Mouse (Mus musculus) activated CD4-positive, CD25-positive, alpha-beta regulatory T cell, adult 4 months (primary cell): ENCODE data around the gene Bhlhe23. TPM values are rescaled to one million over a fixed set of nuclear protein-coding genes. Genes with fewer than 3 reads are reported as not detected.

Source experiments
- ATAC-seq: one replicate; pipeline ENCODE4 v1.8.0; 2017
- polyA plus RNA-seq, 2 experiments: library from polyadenylated mRNA; unstranded; fragments of 100-300 nt; shearing (Covaris generic); gene quantifications; one replicate each; pipeline ENCODE4 v1.2.1; 2017

Bhlhe23 gene
- polyA plus RNA-seq, 2 experiments from 2014 or later: not detected

GRCm38 (mm10) chr2:180775223-180775622, 1.5 kb downstream of the Bhlhe23 start:
- no peak for ATAC-seq

- ATAC-seq: no peak
Measured at GRCm38 (mm10) chr2:180765713-180766112, 11.0 kb downstream of the Bhlhe23 start.

- ATAC-seq: no peak
Measured at GRCm38 (mm10) chr2:180764986-180765385, 11.7 kb downstream of the Bhlhe23 start.

DNA sequence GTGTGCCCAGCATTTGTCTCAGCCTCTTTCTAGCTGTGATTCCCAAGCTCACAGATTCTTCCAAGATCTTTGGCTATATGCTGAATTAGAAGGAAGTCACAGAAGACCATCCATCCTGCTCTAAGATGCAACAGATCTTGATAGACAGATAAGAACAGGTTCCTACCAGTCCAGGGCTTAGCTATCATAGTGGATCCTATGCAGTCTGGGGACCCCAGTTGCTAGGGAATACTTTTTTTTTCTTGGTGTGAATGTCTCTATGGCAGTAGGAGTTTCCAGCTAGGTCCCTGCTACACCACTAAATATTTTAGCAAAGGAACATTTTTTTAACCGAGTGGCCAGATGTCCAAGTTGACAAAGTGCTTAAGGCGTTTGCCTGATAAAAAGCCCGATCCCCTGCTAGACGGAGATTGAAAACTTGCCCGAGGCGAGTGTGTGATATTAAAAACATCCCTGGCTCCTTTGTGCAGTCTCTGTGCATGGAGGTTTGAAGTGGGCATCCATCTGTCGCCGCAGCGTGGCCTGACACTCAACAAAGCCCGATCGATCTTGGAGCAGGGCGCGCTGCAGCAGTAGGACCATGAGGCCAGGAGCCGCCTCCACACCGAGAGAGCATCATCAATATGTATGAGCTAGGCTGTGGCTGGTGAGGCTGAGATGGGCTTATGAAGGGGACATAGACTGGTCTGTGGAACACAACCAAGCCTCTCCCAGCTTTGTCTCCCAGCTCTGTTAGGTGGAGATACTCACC, 18.0 kb downstream of the Bhlhe23 start:
- ATAC-seq: no peak

- no peak for ATAC-seq
Measured at GRCm38 (mm10) chr2:180756786-180757185, 19.9 kb downstream of the Bhlhe23 start.

DNA sequence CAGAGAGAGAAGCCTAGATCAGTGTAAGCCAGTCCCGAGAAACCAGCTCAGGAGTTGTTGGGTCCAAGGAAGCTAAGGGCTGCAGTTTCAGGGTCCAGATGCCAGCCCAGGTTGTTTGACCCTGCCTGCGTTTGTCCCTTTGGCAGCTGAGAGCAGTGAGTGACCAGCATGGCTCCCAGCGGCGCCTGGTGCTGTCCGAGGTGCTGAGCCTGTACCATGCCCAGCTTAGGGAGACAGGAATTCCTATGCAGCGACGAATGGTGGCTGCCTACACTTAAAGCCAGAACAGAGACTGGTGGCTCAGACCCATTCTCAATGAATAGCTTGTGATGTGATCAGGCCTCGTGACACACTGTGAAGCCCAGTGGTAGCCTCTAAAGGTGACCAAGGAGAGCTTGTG, 20.8 kb downstream of the Bhlhe23 start:
- no peak for ATAC-seq

DNA sequence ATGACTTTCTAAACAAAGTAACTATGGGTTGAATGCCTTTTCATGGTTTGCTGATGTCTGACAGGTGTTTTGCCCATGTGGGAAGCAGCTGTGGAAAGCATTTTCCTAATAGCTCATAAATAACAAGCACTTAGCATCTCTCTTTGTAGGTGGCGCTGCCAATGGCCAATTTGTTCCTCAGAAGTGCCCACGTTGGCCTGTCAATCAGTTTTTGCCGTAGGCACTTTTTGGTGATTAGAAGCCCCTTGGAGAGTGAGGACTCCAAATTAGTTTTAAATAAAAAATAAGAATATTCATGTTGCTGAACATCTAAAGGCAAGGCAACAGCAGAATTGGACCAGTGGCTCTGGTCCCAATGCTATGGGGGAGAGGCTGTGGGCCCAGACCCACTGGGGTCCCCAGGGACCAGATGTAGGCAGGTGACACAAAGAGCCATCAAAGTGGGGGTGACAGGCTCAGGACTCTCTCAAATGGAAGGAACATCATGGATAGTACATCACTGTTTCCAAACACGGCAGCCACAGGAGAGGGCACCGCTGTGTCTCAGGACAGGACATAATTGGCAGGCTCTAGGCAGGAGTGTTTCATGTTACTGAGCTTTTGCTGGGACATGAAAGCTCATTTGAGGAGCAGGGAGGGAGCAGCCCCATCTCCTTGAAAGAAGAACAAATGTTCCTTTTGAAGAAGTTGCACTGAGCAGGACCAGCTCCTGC, 21.6 kb downstream of the Bhlhe23 start:
- ATAC-seq: no peak

DNA sequence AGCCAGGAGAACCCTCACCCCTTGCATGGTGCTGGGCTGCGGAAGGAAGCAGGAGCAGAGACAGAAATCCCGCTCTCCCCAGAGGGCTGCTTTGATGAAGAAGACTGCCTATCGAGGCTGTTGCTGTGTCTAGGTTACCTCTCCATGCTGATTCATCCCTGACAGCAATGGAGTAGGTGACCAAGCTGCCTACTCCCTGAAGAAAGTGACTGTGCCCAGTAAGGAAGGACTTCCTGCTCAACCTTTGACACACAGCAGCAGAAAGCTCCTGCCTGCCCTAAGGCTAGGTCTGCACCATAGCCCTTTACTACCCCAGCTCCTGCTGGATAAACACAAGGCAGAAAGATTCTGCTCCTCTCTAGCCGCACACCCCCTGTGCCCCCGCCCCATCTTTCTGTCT, 27.8 kb downstream of the Bhlhe23 start:
- no peak for ATAC-seq

DNA sequence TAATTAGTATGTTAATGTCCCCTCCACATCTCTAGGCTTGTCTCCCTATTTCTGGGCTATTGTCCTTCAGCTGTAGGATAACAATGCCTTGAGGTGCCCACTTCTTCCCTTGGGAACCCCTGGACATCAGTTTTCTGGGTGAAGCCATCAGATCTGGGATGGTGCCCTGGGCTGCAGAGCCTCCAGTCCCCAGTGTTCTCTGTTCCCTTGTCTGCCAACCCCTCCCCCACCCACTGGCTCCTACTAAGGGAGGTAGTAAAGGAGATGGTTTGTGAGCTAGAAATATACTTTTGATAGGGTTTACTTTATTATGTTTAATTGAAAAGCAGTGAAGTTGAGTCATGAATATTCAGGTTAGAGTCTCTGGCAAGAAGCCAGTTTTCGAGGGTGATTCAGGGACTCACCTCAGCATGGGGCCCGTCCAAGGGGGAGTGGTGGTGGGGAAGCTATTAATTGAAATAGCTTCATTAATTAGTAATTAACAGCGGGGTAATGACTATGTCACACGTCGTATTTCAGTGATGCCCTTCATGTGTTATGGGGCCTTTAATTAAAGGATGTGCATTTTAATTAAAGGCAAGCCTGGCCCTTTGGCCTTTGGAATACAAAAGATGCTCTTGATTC, 30.0 kb downstream of the Bhlhe23 start:
- ATAC-seq: no peak

GRCm38 (mm10) chr2:180745248-180745927, 31.3 kb downstream of the Bhlhe23 start:
- peak; percentile 93 for ATAC-seq

DNA sequence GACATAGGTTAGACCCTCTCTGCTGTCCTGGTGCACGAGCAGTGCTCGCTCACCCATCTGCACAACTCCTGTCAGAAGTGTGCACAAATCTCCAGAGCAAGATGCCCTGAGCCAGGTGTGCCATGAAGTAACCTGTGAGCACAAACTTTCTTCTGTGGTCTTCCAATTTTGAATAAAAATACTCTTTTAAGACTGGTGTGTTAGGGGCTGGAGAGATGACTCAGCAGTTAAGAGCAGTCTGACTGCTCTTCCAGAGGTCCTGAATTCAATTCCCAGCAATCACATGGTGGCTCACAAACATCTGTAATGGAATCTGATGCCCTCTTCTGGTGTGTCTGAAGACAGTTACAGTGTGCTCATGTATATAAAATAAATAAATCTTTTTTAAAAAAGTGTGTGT, 33.4 kb downstream of the Bhlhe23 start:
- no peak for ATAC-seq

- no peak for ATAC-seq
Measured at GRCm38 (mm10) chr2:180742820-180743219, 33.9 kb downstream of the Bhlhe23 start.

DNA sequence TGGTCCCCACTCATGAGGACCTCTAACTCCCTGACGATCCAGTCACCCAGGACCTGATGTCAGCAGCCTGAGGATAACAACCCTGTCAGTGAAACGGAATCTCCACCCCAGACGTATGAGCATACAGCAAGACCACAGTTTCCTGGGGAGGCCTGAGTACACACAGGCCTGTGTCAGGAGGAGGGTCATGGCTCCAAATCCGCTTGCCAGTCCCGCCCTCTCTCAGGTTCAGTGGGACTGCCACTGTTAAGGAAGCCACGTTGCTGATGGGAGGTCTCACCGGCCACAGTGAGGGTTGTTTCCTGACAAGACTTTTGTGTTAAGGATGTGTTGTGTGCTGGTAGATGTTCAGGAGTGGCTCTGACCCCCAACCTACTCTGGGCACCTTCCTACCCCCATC, 35.3 kb downstream of the Bhlhe23 start:
- ATAC-seq: no peak

GRCm38 (mm10) chr2:180740349-180740748, 36.4 kb downstream of the Bhlhe23 start:
- ATAC-seq: no peak

DNA sequence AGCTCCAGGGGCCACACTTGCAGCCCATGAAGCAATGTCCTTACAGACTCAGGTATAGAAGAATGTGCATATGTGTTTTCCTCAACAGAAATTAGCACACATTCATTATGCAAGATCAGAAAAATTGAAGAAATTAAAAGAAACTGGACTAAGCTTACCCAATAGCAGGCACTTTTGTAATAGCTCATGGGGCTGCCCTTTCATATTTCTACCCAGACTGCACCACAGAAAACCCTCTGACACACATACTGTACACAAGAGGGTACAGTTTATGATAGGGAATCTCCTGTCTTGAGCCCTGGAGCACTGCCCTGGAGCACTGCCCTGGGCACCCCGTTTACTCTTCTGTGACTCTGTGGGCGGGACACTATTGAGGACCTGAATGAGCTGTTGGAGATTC, 38.7 kb downstream of the Bhlhe23 start:
- no peak for ATAC-seq

- ATAC-seq: no peak
Measured at GRCm38 (mm10) chr2:180735232-180735631, 41.5 kb downstream of the Bhlhe23 start.

DNA sequence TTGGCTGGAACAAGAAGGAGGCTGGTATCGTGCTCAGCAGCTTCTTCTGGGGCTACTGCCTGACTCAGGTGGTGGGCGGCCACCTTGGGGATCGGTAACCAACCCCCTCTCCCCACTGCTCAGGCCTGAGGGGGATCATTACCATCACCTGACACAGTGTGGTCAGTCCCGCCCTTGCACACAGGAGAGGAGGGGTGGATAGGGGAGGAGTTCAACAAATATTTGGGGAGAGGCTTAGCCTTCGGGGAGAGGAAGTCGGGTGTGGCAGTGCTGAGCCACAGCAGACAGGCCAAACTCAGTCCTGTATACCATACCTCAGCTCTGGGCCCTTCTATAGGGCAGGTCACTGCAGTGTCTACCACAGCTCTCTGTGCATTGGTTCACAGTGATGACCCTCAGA, 44.7 kb downstream of the Bhlhe23 start:
- peak; percentile 62 for ATAC-seq

DNA sequence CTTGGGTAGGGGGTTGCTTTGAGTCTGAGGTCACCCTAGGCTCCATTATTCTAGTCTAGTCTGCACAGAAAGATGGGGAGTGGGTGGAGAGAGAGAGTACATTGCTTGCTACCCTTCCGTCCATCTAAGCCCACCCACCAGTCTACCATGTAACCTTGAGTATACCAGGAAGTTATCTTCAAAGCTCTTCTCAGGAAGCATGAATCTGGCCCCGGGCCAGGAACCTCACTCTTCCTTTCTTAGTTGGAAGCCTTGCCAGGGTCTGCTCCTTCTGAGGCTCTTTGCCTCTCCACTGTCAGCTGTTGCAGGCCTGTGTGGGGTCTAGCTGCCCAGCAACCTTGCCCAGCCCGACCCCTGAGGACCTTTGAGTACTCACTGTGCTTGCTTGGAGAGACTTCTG, 45.7 kb downstream of the Bhlhe23 start:
- ATAC-seq: peak; percentile 44

- no peak for ATAC-seq
Measured at GRCm38 (mm10) chr2:180727613-180728021, 49.1 kb downstream of the Bhlhe23 start.

DNA sequence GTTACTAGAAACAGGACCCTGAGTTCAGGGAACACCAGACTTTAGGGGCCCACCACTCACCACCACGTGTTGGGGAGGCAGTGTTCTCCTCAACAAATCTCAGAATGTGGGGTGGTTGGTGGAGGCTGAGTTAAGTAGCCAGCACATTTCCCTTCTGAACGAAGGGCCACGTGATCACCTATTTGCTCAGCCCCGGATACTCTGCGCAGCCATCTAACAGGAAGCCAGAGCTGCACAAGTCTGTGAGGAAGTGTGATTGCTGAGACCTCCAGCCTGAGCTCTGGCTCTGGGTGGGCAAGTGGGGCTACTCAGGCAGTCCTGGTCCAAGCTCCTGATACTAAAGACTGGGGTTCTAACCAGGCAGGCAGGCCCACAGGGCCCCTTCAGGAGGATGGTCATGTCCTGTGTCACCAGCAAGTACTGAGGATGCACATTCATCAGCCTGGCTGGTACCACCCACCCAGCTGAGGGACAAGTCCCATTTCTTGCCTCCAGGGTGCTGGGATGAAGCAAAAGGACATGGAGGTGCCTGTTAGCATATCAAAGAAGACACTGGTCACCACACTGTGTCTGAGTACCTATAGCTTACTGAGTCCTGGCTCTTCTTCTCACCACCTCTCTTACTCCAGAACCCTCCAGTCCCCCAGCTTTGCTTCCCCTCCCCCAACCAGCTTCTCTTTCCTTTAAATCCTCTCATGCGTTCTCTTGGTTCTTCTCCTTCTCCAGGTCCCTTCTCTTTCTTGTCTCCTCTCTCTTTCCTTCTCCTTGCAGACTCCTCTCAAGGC, 49.9 kb downstream of the Bhlhe23 start:
- ATAC-seq: peak; percentile 83

- no peak for ATAC-seq
Measured at GRCm38 (mm10) chr2:180725856-180726629, 50.7 kb downstream of the Bhlhe23 start.

DNA sequence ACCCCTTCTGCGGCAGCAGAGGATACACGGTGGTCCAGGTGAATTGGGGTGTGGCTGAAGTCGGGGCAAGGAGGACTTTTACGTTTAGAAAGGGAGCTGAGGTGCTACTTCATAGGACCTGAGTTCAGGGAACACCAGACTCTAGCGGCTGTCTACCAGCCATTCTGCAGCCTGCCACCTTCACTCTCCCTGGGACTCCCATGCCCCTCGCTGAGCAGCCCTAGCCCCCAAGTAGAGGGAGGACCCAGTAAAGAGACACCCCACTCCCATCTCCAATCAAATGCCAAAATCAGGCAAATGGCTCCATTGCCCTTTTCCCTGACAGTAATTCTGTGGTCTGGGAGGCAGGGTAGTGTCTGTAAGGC, 51.3 kb downstream of the Bhlhe23 start:
- no peak for ATAC-seq
